Mouse (Mus musculus) lung, adult 18-20 months (tissue): ENCODE data around the gene Nmnat3.
A peak's percentile ranks its signal among the peaks of the same experiment; 100 is the strongest.

Experiments used
- DNase-seq, 2 experiments: peaks; one replicate each; pipeline ENCODE4 v3.0.0; 2022; ENCODE audit warnings: mixed read lengths in 2 of 2

The Nmnat3 gene

DNA sequence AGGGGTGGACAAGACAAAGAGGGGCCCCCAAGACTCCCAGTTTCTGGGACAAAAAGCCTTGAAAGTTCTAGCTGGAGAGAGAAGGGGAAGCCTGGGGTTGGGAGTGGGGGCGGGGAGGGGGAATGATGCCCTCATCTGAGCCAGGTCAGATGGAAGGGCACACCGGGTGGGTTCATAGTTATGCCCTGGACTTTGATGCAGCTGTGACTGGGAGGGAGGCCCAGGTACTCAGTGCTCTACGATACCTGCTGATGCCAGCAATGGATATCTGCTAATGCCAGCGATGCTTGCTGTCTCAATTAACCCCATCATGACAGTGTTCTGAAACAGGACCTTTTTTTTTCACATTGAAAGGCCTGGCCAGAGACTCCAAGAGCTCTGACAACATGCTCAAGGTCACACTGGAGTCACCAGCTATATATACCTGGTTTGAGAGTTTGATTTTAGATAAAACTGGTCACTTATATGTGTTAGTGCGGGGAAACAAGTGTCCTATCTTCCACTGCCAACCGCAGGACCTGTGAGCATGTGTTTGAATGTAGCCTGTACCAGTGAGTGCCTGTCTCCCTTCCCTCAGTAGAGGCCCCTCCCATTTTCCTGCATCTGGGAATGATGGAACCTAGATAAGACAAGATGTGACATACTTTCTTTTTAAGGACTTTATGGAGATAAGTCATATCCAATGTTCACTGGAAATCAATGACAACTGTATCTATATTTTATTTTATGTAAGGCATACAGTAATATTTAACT is 25.6 kb downstream of the Nmnat3 start:
- no peak for DNase-seq

DNA sequence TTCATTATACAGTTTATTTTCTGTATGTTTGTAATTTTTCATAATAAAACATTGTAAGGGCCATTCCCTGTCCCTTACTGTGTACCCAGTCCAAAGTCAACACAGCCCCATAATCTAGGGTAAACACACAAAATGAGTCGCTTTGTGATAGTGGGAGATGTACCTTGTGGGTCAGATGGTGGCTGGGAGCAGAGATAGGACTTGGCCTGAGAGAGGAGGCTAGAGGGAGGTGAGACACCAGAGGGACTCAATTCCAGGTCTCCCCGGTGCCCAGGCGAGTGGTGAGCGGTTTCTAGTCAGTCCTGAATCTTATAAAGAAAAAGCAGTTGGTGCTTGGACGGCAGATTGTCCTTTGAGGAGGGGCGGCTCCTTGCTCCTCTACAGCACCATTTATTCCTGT is 26.4 kb downstream of the Nmnat3 start:
- no peak for DNase-seq

DNA sequence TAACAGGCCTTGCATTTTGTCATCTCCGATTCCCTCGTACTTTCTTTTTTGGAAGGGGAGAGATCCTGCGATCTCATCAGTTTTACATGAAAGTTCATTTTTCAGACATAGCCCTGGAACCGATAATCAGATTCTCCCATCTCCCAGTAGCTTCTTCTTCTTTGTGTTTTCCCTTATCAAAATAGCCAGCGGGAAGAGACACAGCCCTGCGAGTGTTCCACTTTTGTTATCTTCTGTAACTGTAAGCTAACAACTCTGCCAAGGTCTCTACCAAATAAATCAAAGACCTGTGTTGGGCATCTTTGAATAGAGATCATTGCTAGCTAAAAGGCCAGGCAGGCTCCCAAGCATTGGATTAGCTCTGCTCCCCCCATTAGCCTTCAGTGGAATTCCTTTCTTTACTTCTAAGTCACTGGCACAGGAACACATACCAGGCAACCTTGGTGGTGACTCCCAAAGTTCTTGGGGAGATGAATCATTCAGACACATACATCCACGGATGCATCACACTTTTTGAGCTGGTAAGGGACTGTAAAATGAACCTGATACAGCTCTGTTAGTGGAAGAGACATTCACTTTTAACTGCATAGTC is 26.9 kb downstream of the Nmnat3 start:
- DNase-seq = no peak

DNA sequence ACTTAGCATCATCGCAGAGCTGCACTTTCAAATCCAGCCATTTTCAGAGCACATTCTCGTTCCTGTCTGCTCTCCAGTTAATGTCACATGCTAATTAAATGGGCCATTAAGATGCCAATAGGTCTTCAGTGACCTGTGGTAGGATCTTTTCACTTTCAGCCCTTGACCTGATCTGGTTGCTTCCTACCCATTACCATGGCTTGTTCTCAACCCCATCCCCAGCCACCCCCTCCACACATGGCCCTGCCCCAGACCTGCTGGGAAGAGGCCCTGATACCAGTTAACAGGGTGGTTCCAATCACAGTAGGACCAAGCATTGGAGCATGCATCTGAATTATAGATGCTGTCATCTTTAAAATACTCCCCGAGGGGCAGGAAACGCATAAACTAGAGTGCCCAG is 30.7 kb downstream of the Nmnat3 start:
- no peak for DNase-seq

DNA sequence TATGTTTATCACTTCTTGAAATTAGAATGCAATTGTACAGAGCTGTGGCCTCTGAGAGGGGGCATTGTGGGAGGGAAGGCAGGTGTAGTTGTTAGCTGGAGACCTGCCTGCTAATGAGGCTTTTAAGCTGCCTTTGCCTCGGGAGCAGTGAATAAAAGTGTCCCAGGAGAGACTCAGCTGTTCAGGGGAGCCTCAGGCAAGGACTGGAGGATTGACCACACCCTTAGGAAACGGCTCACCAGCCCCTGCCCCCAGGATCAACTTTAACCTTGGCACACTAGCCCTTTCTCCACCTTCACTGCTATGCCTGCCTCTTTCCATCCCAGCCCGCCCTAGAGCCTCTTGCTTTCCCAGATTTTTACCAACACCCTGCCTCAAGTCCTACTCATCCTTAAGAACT is 31.6 kb downstream of the Nmnat3 start:
- DNase-seq = no peak

DNA sequence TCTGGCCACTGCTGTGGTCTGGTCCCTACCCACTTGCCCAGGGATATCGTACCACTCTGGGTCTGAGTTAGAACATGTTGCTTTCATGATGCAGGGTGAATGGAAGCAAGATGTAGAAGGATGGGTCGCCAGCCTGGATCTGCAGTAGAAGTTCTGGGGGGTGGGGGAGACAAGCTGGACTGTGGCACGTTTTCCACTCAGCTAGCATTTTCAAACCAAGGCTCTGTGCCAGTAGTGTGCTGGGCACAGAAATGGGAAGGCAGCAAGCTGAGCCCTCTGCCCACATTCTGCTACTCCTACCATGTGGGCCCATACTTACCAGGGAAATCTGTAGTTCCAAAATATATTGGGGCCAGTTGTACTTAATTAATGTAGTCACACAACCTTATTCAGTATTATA is 33.5 kb downstream of the Nmnat3 start:
- DNase-seq = no peak

DNA sequence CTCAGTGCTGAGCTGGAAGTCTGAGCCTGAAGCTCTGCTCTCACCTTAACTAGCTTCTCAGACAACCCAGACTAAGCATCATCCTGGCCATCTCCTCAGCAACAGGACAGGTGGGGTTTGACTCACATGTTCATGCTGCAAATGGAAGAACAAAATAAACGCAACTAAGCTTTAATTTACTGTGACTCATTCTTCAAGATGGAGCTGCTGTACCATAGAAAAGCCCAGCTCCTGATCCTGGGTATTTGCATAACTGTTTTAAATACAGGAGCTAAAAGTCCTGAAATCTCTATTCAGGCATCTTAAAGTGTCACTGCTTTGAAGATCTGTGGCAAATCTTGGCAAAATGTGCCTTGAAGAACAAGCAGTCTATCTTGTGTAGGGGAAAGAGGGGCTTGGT is 38.9 kb downstream of the Nmnat3 start:
- no peak for DNase-seq

DNA sequence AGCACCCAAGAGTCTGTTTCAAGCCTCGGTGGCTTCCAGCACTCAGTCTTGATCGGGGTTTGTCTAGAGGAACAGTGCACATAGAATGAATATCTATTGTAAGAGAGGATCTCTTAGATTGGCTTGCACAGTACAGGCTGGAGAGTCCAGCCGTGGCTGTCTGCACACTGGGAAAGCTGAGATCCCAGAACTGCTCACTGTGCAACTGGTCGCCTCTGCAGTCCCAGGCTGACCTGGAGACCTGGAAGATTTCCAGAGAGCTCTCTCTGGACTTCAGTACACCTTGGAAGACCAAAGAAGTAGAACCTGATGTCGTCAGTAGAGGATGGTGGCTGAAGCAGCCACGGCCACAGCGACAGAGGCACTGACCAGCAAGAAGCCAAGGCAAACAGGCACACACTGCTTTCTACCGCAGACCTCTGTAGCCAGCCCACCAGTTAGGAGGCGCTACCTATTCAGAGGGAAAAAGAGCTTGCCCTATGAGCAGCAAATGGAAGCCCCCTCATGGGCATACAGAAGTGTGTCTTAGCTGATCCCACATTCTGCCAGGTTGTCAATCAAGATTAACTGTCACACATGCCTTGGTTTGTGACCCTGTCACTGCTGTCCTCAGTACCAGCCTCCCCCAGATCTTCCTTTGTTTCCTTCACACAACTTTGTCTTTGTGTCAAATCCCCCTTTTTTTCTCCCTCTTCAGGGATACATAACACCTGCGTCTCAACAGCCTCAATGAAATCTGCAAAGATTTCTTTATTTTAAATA is 41.4 kb downstream of the Nmnat3 start:
- no peak for DNase-seq

DNA sequence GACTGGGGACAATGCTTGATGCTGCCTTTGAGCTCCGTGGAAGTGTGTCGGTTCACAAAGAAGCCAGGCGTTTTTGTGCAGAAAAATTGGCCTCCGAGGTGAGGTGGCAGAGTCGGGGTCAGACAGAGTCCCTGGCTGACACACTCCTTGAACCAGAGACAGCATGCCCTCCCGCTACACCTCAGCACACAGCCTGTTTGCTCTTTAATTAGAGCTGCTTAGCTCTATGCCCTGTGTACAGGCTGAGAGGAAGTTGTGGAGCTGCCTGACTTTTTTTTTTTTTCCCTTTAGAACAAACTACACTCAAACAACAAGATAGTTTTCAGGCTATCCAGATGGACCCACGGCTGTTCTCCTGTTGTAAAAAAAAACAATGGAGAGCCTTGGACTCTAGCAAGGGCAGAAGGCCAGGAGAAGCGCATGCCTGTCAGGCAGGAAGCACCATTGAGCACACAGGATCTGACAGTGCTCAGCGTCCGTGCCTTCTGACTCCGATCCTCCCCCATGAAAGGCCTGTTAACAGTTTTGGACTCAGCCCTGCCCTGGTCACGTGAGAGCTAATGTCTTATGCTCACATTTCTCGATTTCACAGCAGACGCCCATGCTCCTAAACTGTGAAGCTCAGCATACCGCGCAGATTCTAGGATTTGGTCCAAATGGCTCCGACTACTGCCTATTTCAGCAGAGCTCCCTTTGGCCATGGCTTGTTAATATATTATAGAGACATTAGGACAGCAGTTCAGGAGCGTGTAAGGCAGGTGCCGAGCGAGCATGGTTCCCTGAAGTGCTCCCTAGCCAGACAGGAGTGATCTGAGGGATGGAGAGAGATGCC is 42.3 kb downstream of the Nmnat3 start:
- DNase-seq = peak; percentile 12 to 32

DNA sequence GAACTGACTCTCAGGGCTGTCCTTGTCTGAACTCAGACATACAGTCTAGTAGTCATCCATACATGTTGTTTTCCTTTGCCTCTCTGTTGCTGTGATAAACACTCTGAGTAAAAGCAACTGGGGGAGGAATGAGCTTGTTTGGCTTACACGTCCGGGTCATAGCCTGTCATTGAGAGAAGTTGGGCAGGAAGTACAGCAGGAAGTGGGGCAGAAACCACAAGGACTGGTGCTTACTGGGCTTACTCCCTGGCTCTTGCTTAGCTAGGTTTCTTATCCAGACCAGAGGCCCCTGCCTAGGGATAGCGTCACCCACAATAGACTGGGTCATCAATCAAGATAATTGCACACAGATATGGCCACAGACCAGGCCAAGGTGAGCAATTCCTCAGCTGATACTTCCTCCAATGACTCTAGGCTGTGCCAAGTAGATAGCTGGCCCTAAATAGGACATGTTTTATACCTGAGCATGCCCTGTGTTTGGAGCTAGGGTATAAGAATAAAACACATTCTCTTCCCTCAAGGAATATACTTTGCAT is 46.1 kb downstream of the Nmnat3 start:
- DNase-seq = no peak

DNA sequence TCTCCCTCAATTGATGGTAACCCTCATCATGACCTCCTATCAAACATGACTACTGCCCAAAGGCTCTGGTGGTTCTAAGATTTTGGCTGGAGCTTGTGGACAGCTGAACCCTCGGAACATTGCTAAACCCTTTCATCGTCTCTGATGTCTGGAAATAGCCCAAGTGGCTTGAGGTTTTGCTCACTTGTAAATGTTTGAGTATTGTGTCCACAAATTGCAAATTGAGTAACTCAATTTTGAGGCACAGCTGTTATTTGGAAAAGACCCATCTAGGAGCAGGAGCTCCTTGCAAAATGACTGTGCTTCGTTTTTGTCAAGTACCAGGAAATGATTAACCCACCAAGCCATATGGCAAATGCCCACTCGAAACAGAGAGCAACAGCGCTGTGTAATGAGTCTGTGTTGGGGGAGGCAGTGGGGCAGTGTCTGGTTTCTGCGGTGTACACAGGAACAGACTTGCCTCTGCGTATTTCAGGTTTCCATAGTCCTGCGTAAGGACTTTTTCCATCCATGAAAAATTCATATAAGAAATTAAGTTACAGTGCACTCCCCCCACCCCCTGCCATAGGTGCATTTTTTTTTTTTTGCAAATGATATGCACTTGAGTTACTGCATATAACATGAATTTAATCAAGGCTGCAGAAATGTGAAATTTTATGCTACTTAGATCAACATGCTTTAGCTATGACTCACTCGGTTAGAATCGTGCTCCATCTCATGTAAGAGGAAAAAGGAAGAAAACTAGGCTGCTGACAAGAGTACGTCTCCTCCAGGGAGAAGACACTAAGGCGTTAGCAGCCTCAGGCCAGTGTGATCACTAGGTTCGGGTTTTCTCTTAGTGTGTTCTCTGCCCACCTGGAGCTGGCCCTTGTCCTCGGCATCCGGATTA is 50.9 kb downstream of the Nmnat3 start:
- peak in 1 of 2 experiments; percentile 36 for DNase-seq

DNA sequence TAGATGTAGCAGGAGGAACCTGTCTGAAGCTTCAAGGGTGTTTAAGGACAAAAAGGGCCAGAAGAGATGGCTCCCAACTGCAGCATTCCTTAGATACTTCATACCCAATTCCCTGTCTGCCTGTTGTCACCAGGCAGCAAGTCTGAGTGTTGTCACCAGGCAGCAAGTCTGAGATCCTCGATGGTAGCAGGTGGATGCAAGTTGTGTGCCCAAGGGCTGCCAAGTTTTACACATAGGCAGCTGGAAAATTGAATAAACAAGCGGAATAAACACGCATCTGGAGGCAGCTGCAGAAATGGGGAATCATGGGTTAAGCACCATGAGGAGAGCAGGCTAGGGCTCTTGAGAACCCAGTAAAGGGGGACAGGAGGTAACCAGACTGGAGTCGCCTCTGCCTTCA is 52.7 kb downstream of the Nmnat3 start:
- peak in 1 of 2 experiments; percentile 12 for DNase-seq

DNA sequence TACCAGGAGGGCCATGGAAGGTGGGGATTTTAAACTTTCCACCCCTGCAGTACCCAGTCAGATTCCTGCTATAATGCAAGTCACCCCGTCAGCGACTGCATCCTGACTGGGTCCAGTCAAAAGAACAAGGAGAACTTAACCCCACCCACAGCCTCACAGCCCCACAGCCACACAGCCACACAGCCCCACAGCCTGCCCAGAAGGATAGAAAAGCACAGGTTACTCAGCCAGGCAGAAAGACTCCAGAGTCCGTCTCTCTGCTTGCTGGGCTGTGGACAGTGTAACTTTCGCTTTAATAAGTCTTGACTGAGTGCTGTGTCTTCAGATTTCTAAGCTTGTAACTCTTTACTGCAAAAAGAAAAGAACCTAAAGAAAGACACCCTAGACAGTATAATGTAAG is 53.2 kb downstream of the Nmnat3 start:
- no peak for DNase-seq

DNA sequence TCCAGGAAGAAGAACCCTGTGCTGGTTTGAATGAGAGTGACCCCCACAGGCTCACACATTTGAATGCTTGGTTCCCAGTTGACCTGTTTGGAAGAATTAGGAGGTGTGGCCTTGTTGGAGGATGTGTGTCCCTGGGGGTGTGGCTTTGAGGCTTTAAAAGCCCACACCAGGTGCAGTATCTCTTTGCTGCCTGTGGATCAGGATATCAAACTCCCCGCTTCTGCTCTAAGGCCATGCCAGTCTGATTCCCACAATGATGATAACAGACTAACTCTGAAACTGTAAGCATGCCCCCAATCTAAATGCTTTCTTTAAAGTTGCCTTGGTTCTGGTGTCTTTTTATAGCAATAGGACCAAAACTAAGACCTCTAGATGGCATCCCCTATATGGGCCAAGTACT is 58.6 kb downstream of the Nmnat3 start:
- DNase-seq = no peak

DNA sequence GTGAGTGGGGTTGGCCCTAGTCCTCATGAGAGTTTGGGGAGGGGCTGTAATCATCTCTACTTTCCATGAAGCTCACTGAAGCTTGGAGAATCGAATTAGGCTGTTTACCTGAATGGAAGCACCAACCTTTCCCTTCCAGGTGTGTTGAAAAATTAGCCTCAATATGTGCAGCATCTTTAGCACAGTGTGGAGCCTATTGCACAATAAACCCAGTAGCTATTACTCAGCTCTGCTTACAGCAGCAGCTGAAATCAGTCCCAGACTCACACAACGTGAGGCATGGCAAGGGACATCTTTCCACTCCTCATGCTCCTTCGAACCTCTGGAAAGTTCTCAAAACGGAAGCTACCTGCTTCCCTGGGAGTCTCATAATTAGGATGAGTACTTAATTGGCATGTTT is 59.0 kb downstream of the Nmnat3 start:
- no peak for DNase-seq

DNA sequence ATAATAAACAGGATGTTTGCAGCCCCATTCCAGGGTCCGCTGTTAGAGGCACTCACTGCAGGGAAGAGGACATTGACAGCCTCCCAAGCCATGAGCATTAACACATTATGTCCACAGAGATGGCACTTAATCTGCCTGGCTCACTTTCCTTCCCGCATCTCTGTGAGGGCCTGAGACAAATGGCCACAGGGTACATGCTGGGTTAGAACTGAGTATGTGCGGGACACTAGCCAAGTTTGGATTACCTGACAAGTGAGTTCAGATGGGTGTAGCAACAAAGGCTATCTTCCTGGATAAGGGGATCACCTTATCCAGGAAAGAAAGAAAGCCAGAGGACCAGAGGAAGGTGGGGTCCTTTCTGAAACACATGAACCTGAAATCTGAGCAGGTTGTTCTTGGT is 59.8 kb downstream of the Nmnat3 start:
- DNase-seq = no peak

DNA sequence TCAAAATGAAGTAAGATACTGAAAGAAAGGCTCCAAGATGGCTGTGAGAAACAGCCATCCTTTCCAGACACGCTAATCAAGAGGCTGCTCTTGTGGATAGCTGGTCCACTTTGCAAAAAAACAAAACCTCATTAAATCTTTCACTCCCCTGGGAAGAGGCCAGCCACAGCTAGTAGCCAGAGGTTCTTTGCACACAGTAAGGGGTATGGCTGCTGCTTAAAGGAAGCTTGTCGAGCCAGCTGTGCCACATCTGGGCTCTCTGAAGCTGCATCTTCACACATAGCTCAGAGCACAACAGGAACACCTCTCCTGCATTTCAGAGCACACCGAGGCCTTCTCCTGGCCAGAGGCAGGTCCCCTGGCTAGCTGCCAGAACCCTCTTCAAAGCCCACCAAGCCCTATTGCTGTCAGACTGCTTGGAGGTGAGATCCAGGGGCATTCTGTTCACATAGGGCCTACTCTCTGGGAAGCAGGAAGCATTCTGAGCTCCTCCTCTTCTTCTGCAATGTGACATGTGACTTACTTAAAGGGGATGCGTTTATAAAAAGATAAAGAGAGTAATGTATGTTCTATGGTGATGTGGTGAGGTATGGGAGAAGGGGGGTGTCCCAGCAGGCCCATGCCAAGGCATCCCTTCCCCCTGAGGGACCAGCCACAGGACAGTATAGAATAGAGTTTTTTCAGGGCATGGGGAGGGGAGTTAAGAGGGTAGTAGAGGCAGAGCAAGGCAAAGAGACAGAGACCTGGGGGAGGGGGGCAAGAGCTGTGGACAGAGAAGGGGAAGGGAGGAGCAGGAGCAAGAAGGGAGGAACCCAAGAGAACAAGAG is 63.3 kb downstream of the Nmnat3 start:
- no peak for DNase-seq

DNA sequence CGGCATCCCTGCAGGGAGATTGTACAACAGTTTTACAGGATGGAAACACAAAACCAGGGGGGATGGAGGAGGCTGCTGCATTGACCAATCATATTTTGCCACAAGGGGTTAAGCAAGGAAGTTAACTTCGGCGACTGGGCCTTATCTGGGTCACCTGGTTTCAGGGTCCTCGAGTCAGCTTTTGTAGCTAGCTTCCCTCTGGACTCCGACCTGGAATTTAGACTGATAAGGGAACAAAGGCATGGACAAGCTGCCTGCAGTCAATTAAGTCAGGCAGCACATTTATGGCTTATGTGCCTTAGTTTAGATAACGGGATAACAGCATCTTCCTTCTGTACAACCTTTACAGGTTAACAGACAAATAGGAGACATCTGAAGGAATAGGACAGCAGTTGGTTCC is 65.1 kb downstream of the Nmnat3 start:
- no peak for DNase-seq

DNA sequence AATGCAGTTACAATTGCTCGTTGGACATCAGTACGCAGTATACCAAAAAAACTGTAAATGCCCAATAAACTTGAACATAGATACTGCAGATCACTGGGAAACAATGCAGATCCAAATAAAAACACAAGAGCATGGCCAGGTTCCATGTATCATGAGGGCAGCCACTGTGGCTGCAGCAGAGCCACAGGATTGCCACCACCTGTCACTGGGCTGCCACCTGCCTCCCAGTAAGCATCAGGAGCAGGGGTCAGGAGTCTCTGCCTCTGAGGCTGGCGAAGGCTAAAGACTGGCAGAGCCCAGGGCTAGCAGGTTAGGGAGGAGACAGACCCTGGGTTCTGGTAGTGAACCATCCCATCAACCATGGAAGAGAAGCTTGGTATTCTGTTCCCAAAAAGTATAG is 67.7 kb downstream of the Nmnat3 start:
- no peak for DNase-seq

DNA sequence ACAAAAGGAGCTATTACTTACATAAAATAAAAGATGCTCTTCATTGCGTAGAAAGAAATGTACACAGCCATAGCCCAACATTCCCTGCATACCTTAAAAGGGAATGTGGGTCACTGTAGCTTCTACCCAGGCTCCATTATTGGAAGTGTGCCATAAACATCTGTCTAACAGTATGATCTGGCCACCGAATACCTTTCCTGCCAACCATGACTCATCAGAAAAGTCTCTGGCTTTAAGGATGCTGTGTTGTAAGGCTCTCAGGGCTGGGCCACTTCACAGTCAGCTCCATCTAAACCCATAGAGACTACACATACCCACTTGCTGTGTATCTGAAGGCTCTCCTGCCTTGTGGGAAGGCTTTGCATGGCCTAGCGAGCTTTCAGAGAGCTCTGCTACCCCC is 73.8 kb downstream of the Nmnat3 start:
- DNase-seq = no peak

DNA sequence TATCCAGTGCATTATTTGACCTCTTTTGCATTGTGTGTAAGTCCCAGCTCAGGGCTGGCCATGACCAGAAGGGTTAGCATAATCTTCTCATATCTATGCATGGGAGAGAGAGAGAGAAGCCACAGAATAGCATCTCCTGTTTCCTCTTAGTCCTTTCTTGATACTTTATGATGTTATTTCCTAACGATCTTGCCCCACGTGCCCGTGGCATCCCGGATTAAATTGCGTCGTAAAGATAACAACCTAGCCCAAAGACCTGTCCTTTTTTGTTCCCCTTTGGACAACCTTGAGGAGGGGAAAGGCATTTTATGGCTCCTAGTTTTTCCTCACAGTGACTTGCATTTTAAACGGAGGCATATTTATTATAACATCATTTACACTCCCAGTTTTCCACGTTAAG is 78.8 kb downstream of the Nmnat3 start:
- no peak for DNase-seq
